Mouse (Mus musculus): Measurements from ENCODE around the gene Cage1.

- no peak for TF ChIP-seq POLR2A (IDR thresholded peaks at IDR 0.05; ENCODE audit: insufficient read depth, low read depth, low read length)
- peak; percentile 36 for TF ChIP-seq CTCF (IDR thresholded peaks at IDR 0.05)
These were observed 34.4 kb downstream of the Cage1 start for GRCm38 (mm10) chr13:38002461-38002860.

Data from heart, adult 2 months (tissue).